Mouse (Mus musculus) adrenal gland, postnatal 14 days (tissue): ENCODE data around the gene Clic3. TPM values are rescaled to one million over a fixed set of nuclear protein-coding genes. Genes with fewer than 3 reads are reported as not detected.

Experiments
- DNase-seq: peaks from one replicate; pipeline ENCODE4 v3.0.0; 2021; ENCODE audit warnings: mixed read lengths
- total RNA-seq: library from RNA; stranded (reverse); gene quantifications from 2 replicates; pipeline ENCODE4 v1.2.3, GENCODE M21; 2021

Clic3 gene
- total RNA-seq, 1 experiment from 2014 or later: 0.74 TPM

DNA sequence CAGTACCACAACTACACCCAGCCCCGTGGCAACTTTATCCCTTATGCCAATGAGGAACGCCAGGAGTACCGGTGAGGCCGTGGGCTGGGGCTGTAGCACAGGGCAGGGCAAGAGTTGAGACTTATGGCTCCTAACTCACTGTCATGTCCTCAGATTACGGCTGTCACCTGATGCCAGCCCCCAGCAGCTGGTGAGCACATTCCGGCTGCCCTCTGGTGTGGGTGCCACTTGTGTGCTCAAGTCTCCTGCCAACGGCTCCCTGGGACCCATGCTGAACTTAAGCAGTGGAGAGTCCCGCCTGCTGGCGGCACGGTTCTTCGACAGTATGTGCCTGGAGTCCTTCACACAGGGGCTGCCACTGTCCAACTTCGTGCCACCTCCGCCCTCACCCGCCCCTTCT is 14.0 kb upstream of the Clic3 start:
- no peak for DNase-seq

DNA sequence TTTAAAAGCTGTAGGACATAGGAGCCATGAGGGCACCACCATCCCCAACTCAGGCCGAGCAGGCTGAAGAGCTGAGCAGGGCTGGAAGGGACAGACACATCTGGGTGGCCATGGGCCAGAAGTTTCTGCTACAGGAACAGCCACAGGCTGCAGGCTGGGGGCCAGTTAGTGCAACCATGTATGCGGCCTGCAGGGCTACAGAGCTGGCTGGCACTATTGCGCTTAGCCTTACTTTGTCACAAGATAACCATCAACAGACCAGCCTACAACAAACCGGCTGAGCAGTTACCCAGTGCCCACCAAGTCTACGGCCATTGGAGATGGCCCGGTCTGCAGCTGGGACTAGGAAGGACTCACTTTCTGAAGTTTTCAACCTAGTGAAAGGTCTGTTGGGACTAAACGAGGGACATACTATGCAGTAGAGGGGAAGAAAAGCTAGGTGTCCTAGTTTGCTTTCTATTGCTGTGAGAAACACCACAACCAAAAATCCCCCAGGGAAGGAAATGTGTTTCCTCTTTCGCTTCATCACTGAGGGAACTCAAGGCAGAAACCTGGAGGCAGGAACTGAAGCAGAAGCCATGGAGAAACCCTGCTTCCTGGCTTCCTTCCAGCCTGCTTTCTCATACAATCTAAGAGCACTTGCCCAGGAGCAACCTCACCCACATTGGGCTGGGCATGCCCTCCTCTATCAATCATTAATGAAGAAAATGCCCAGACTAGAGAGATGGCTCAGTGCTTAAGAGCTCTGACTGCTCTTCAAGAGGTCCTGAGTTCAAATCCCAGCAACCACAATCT is 5.6 kb upstream of the Clic3 start:
- DNase-seq: no peak

DNA sequence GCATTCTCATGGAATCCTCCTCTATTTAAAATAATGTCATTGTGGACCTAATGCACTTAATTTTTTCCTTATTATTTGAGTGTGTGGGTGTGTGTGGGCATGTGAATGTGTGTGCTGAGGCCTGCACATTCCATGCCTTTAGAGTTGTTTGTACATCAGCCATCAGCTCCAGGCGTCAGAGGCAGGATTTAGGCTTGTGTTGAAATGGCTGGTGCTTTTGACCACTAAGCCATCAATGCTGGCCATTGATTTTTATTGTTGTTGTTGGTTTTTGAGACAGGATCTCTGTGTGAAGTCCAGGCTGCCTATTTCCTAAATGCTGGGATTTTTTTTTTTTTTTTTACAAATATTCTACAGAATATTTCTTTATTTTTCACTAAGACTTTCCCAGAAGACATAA is 3.7 kb upstream of the Clic3 start:
- no peak for DNase-seq

DNA sequence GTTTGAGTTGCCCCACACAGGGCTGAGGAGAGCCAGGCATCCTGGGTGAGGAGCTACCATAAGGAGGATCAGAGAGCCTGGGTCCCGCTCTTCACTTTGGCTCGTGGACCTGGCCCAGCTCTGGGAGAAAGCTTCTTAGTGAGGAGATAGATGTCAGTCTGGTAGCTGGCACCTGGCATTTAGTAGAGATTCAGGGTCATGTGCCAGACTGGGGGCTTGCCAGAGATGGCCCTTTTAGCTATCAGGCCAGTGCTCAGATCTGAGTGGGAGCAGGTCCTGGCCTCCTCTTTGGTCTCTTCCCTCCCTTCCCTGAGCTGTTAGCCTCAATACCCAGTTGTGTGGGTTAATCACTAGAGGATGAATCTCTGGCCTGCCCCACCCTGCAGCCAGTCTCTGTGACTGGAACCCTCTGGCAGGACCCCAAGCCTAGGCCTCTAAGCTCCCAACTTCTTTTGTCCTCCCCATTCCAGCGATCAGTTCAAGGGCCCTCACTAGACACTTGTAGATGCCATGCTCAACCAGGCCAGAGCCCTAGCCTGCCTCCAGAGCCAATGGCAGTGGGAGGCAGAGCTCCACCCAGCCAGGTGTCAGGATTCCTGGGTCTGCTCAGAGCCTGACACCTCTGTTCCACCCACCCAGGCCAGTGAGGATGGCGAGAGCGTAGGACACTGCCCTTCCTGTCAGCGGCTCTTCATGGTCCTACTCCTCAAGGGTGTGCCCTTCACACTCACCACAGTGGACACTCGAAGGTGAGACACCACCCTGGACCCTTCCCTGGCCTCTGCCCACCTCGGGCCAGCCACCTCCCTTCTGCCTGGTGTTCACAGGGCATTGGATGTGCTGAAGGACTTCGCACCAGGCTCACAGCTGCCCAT is 621 bp downstream of the Clic3 start:
- no peak for DNase-seq

DNA sequence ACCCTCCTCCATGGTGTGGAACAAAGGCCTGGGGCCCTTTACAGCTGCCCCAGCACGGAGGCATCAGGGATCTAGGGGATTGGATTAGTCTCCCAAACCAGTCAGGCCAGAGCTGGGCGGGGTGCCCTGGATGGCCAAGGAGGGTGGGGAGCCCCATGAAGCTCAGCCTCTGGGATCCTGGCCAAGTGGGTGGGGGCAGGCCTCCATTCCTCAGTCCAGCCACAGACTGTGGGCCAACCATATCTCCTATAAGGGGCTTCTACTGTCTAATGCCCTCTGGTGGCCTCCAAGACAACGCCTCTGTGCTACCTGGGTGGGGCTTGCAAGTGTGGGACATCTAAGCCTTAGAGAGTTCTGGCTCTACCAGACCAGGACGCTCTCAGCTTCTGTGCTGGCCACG is 2.3 kb downstream of the Clic3 start:
- peak; percentile 47 for DNase-seq

DNA sequence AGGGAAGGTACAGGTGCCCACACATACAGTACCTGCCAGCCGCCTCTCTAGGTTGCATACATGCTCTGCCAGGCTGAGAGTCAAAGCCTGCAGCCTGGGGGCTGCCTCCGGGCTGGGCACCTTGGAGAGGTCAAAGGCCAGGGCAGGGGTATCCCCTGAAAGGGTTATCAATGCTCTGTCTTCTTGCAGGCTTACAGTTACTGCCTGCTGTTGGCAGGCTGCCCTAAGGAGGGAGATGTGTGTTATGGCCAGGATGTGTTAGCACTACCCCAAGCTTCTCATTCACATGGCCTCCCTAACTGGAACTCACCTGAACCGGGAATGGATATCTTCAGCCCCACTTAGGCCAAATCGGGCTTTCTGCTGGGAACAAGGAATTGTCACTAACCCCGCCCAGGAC is 3.5 kb downstream of the Clic3 start:
- DNase-seq: peak; percentile 38

DNA sequence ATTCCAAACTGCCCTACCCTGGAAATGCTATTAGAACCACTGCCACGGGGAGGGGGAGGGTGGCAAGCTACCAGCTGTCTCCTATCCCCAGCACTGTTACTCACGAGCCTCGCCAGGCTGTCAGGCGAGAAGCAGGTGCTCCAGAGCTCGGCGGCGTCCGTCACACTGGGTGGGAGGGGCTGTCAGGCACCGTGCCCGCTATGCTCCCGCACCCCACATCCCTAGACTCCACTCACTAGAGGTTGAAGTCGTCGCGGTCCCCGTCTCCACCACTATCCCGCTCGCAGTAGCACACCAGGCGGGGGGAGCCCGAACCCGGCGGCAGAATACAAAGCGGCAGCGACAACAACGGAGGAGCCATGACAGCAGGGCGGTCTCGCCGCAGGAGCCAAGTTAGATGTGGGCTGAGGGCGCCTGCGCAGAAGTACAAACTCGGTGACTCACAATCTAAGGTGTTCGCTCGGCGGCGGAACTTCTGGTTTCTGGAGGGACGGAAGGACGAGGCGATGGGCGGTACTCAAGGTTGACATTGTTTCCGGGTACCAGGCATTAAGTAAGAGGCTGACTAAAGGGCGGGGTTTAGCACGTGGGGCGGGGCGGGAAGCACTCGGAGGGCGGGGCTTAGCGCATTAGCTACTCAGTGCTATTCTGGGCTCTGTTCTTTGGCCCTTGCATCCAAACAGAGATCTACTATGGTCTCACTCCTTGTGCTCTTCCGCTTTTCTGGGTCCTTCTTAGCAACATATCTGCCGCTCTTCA is 4.1 kb downstream of the Clic3 start, which contains the start of gene Paxx:
Paxx (minus strand) TSS at position 544 of the 759 bp plus-strand sequence.
- peak; percentile 95 for DNase-seq

DNA sequence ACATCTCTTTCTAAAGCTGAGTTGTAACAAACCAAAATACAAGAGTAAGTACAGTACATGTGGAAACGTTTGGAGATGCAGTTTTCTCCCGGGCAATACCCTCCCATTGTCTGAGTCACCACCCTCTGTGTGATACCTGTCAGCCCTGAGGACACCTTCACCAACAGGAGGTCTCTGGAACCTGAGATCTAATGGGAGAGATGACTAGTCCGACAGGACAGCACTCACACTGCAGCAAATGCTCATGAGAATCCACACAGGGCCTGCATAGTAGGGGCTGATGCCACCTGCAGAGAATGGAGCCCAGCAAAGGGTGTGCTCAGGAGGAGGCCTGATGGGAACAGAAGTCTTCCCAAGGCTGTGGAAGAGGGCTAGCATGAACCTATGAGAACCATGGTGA is 4.8 kb downstream of the Clic3 start:
- no peak for DNase-seq

DNA sequence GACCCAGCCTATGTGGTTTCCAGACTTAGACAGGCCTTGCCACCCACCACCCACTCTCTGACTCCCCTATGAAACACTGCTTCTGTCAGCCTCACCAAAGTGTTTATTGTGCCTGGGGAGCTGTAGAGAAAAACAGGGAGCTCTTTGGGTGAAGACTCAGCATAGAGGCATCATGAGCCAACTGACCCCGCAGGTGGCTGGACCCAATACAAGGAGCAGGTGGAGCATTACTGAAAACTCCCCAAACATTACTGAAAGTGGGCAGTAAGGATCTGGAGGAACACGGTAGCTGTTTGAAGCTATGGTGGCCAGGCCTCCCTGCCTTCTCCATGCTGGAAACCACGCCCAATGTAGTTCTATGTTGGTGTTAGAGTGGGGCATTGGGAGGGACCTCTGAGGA is 7.0 kb downstream of the Clic3 start:
- no peak for DNase-seq

DNA sequence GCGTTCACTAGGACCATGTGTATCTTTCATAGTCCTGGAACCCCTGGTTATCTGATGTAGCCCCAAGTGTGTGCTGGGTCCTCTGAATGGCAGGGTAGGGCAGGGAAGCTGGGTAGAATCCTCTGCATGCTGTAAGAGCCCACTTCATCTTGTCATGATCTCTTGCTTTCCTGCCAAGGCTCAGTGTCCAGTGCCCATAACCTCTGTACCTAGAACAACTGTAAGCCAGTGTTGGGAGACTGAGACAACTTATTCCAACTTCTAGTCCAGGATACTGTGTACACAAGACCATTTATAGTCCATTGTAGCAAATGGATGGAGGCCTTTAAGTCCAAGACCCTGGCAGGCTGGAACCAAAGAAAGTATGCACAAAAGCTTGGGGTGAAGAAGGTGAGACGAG is 8.6 kb downstream of the Clic3 start:
- DNase-seq: no peak

DNA sequence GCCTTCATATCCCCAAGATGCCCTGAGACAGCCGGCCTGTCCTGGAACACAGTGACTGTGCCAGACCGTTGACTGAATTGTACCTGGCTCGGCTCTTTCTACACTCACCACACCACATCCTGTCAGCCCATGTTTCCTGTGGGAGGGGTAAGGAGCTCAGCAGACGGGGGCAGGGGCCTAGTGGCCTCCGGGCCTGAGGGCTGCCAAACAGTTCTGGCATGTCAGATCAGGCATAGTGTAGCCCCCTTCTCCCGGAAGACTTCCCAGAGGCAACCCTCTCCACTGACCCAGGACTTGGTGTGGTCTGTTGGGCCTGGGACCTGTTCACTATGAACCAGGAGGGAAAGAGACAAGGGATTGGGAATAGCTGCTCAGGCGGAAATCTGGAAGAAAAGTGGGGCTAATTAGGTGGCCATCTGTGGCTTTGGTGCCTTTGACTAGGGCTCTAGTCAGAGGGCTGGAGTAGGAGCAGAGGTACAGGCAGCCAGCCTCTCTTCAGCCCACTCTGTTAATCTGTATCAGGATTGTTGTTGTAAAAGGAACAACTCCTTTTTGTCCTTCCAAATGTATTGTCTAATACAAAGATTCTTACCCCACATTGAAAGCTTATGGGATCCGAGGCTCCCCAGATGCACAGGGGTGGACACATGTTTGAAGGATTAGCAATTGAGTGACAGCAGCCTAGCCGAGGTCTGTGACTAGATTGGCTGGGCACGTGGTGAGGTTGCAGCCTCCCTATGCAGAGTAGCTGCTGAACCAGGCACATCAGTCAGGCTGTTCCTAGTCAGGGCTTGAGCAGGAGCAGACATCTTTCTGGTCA is 9.4 kb downstream of the Clic3 start:
- DNase-seq: peak; percentile 39

DNA sequence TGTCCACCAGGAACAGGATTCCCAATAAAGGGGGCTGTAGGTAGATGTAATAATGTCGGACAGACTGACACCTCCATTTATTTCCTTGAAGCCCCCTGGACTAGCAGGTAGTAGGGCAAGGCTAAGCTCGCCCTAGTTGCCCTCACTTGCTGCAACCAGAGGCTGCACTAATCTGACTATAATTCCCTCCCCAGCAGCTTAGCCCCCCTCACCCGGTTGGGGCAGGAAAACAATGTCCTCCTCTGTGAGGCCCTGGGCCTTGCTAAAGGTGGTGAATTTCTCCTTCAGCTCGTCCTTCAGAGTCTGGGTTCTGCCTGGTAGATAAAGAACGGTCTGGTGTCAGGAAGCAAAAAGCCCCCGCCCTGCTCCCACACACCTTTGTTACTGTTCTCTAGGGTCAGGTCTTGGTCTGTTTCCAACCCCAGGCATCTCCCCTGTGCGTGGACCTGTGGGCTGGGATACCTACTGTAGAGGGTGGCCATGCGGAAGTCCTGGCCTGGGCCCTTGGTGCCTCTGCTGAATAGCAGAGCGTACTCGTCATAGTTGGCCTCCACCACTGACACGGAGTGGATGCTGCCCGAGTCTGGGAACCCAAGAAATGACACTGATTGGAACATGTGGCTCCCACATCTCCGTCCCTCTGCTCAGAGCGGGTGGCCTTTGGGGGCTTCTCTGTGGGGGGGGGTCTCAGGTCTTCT is 11.1 kb downstream of the Clic3 start:
- DNase-seq: no peak

DNA sequence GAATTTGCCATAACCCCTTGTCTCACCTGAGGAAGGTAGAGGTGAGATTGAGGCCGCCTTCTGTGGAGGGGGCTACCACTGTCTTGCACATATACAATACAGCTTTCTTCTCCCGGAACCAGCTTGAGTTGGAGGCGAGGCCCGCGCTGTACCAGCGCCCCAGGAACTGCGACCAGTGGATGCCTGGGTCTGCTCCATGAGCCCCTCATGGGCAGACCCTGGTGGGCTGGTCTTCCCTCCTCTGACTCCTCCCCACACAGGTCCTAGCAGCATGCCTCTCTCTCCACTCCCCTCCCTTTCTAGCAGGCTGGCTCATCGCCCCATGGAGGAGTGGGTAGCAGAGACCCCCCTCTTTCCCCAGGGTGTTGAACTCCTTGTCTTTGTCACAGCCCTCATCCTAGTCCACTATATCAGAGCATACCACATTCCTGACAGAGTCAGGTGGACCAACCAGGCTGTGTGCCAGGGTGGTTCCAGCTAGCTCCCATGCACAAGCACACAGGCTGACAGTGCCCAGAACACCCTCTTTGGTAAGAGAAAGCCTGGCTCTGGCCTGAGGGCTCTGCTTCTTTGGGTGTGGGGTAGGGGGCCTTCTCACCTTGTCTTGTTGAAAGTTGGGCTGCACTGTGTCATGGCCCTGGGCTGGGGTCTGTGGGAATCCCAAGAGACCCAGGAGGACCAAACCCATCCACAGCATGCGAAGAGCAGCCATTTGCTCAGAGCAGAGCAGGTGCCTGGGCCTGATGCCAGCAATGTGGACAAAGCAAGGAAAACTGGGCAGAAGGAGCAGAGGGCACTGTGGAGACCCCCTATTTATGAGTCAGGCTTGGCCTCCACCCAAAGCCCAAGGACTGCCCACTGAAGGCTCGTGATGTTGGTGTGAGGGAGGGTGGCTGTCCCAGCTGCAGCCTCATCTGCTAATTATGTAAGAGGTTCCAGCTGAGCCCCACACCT is 12.6 kb downstream of the Clic3 start:
- DNase-seq: no peak

DNA sequence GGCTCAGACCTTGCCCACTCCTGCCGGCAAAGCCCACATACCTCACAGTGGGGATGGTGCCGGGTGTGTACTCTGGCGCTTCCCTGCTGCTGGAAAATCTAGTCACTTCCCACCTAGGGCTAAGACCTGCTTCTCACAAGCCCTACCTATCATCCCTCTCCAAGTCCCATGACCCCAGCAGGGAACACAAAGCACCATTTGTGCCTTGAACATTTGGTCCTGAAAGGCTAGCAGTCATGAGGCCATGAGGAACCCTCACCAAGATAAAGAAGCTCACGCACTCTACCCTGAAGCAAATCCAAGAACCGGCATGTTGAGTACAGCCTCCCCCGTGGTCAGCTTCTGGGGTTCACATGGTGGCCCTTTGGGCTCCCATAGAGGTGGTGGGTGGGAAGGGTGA is 13.3 kb downstream of the Clic3 start, which contains the start of gene Ptgds:
Ptgds (minus strand) TSS at position 78 of the 400 bp plus-strand sequence.
- DNase-seq: no peak

DNA sequence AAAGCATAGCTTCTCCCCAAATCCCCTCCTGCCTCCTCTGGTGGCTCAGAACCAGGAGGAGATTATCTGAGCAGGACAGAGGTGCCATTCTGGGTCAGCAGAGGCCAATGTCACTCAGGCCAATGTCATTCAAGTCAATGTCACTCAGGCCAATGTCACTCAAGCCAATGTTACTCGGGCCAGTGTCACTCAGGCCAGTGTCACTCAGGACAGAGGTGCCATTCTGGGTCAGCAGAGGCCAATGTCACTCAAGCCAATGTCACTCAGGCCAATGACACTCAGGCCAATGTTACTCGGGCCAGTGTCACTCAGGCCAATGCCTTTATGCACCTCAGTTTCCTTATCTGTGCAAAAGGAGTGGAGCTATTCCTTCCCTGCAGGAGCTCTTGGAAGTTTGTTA is 15.9 kb downstream of the Clic3 start:
- no peak for DNase-seq

DNA sequence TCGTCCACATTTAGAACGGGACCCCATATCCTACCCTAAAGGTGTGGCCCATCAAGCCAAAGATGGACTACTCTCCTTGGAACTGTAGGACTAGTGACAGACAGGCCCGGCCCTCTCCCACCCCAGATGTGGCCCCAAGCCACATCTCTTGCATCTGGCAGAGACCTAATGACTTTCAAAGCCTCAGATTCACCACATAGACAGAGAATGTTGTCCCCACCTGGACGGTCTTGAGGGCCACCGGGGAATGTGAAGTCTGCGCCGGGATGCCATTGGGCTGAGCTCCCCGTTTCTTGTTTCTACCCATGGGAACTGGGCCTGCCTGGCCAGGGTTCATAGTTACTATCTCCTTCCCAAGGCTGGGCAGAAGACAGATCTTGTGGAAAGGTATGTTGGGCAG is 20.9 kb downstream of the Clic3 start:
- DNase-seq: no peak

DNA sequence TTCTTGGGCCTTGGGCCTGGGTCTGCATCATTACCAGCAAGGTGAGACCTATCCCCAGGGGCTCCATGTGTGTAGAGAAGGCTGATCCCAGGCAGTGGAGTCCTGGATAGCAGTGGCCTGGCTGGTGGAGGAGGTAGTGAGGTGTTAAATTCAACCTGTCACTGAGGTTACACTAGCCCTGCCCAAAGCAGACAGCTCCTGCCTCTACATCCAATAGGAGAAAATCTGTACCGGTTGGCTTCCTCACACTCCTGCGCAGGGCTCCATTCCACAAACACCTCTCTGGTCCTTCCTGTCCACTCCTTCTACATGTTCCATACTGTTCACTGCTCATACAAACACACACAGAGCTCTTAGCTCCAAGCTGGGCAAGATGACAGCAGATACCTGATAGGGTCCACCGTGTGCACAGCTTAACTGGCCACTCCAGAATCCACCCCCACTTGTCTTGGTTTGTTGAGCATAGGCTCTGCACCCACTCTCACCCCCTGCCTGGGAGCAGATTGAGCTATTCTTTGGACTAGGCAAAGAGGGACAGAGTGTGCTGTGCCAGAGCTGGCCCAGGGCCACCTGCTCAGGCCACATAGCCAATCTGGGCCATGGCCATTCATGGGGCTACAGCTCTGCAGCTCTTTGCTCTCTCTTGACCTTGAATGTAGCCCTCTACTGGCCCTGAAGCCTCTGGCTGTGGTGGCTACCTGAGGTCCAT is 21.5 kb downstream of the Clic3 start:
- DNase-seq: peak; percentile 78

DNA sequence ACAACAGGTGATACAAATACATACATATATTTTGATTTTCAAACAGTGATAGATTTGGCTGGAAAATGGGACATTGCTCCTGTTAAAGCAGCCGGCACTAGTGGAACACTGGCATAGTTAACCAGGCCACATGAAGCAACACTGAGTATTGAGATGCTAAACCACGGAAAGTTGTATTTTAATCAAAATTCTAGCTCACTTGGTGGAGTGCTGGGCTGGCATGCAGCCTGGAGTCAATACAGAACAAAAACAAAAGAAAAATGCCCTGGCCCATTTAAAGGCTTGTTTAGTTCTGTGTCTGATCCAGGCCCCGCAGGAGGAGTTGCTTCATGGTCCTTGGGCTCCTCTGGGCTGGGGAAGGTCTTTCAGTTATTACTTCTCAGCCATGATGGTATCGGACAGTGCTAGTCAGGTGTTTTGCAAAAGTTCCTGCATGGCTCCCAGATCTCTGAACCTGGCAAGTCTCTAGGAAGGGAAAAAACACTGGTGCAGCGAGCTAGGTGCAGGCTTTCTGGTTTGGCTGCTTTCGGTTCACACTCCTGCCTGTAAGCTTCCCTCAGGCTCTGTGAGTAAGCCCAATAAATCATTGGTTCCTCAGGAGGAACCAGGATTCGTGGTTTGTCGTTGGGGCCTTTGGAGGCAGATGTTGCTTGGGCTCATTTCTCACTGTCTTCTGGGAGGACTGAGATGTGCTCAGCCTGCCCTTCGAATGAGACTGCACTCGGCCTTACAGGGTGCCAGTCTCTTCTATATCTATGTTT is 23.1 kb downstream of the Clic3 start:
- peak; percentile 55 for DNase-seq
